Mouse (Mus musculus): ENCODE measurements around the gene Rragc. TPM values are rescaled to one million over a fixed set of nuclear protein-coding genes. Genes with fewer than 3 reads are reported as not detected.

Rragc gene
- 0.55 and 0.64 TPM in 2 replicates for polyA plus RNA-seq (2012)

GRCm38 (mm10) chr4:123916748-123917547 lies at the start of gene Rragc:
Rragc (plus strand) TSS chr4:123917446.
- peaks cover 28% of the 10 kb centered on the region for H3K4me1 ChIP-seq (ENCODE audit: control insufficient read depth)
- H3K9me3 ChIP-seq (ENCODE audit: control insufficient read depth, low read length): no peaks in the 10 kb centered on the region
- H3K27me3 ChIP-seq (ENCODE audit: control insufficient read depth): no peaks in the 10 kb centered on the region
- peaks cover 43% of the 10 kb centered on the region for H3K36me3 ChIP-seq (ENCODE audit: control insufficient read depth)
- peak within 1 kb of the TSS; percentile 97 for H3K4me3 ChIP-seq (replicated peaks)
- no peak for TF ChIP-seq GATA1 (IDR thresholded peaks at IDR 0.05; ENCODE audit: low read length)
- TF ChIP-seq TAL1 (IDR thresholded peaks at IDR 0.05; ENCODE audit: low read length): no peak

DNA sequence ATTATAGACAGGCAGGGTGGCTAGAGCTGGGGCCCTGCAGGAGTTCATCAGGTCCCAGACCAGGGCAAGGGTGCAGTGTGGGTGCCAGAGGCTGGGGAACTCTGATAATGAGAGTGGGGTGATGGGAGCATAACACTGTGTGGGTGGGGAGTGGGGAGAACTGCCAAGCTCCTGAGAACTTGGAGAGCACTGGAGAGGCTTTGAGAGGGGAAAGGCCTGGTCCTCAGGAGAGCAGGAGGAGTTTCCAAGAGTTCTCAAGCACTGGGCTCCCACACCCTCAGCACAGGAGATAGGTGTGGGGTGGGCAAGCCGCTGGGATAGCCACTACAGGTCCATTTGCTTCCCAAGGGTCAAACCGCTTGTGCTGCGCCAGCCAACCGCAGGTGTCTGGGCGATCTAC lies 23.5 kb upstream of the Rragc start:
- H3K36me3 ChIP-seq (ENCODE audit: control insufficient read depth): no peaks in the 10 kb centered on the region
- TF ChIP-seq TAL1 (IDR thresholded peaks at IDR 0.05; ENCODE audit: low read length) (no peak), GATA1 (IDR thresholded peaks at IDR 0.05; ENCODE audit: low read length) (no peak)
- H3K9me3 ChIP-seq (ENCODE audit: control insufficient read depth, low read length): no peaks in the 10 kb centered on the region
- no peaks in the 10 kb centered on the region for H3K27me3 ChIP-seq (ENCODE audit: control insufficient read depth)
- H3K4me3 ChIP-seq (replicated peaks): no peak overlapping the region
- no peaks in the 10 kb centered on the region for H3K4me1 ChIP-seq (ENCODE audit: control insufficient read depth)

DNA sequence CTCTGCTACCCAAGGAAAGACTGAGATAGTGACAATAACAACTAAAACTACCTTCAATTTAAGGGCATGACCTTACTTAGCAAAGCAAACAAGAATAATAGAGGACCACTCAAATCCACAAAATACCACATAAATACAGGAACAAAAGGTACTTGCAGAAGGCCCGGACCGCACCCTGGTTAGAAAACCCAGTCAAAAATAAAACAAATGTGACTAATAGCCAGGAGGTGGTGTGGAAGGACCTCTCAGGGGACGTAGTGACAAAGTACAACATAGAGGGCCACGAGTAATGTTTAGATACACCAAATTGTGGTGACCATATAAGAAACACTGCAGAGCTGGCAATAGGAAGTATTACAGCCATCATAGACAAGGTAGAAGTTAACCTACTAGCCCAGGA lies 23.0 kb upstream of the Rragc start:
- no peaks in the 10 kb centered on the region for H3K9me3 ChIP-seq (ENCODE audit: control insufficient read depth, low read length)
- H3K4me3 ChIP-seq (replicated peaks): no peak overlapping the region
- TF ChIP-seq TAL1 (IDR thresholded peaks at IDR 0.05; ENCODE audit: low read length) (no peak), GATA1 (IDR thresholded peaks at IDR 0.05; ENCODE audit: low read length) (no peak)
- no peaks in the 10 kb centered on the region for H3K36me3 ChIP-seq (ENCODE audit: control insufficient read depth)
- H3K27me3 ChIP-seq (ENCODE audit: control insufficient read depth): no peaks in the 10 kb centered on the region
- no peaks in the 10 kb centered on the region for H3K4me1 ChIP-seq (ENCODE audit: control insufficient read depth)

GRCm38 (mm10) chr4:123898696-123899095 lies 18.6 kb upstream of the Rragc start:
- no peaks in the 10 kb centered on the region for H3K27me3 ChIP-seq (ENCODE audit: control insufficient read depth)
- H3K4me3 ChIP-seq (replicated peaks): no peak overlapping the region
- TF ChIP-seq GATA1 (IDR thresholded peaks at IDR 0.05; ENCODE audit: low read length) (no peak), TAL1 (IDR thresholded peaks at IDR 0.05; ENCODE audit: low read length) (no peak)
- no peaks in the 10 kb centered on the region for H3K36me3 ChIP-seq (ENCODE audit: control insufficient read depth)
- H3K4me1 ChIP-seq (ENCODE audit: control insufficient read depth): peaks cover 5% of the 10 kb centered on the region
- H3K9me3 ChIP-seq (ENCODE audit: control insufficient read depth, low read length): no peaks in the 10 kb centered on the region

- H3K27me3 ChIP-seq (ENCODE audit: control insufficient read depth): no peaks in the 10 kb centered on the region
- peaks cover 36% of the 10 kb centered on the region for H3K4me1 ChIP-seq (ENCODE audit: control insufficient read depth)
- no peak for TF ChIP-seq TAL1 (IDR thresholded peaks at IDR 0.05; ENCODE audit: low read length)
- TF ChIP-seq GATA1 (IDR thresholded peaks at IDR 0.05; ENCODE audit: low read length): no peak
- no peaks in the 10 kb centered on the region for H3K9me3 ChIP-seq (ENCODE audit: control insufficient read depth, low read length)
- peaks cover 10% of the 10 kb centered on the region for H3K36me3 ChIP-seq (ENCODE audit: control insufficient read depth)
- no peak overlapping the region for H3K4me3 ChIP-seq (replicated peaks)
Observed at GRCm38 (mm10) chr4:123903432-123903831, 13.8 kb upstream of the Rragc start.

GRCm38 (mm10) chr4:123904333-123905125 lies 12.7 kb upstream of the Rragc start, which contains the start of gene Mycbp:
Mycbp (plus strand) TSS chr4:123904832.
- Histone ChIP-seq H3K36me3 (ENCODE audit: control insufficient read depth) (peaks cover 20% of the 10 kb centered on the region), H3K4me1 (ENCODE audit: control insufficient read depth) (peaks cover 36% of the 10 kb centered on the region), H3K9me3 (ENCODE audit: control insufficient read depth, low read length) (no peaks in the 10 kb centered on the region), H3K27me3 (ENCODE audit: control insufficient read depth) (no peaks in the 10 kb centered on the region), H3K4me3 (replicated peaks) (peak within 1 kb of the TSS; percentile 94)
- TF ChIP-seq TAL1 (IDR thresholded peaks at IDR 0.05; ENCODE audit: low read length) (no peak), GATA1 (IDR thresholded peaks at IDR 0.05; ENCODE audit: low read length) (no peak)

GRCm38 (mm10) chr4:123905126-123905668 lies 12.0 kb upstream of the Rragc start:
- Histone ChIP-seq H3K36me3 (ENCODE audit: control insufficient read depth) (peaks cover 25% of the 10 kb centered on the region), H3K4me1 (ENCODE audit: control insufficient read depth) (peaks cover 36% of the 10 kb centered on the region), H3K4me3 (replicated peaks) (peak overlapping the region; percentile 94), H3K9me3 (ENCODE audit: control insufficient read depth, low read length) (no peaks in the 10 kb centered on the region), H3K27me3 (ENCODE audit: control insufficient read depth) (no peaks in the 10 kb centered on the region)
- TF ChIP-seq TAL1 (IDR thresholded peaks at IDR 0.05; ENCODE audit: low read length): no peak
- no peak for TF ChIP-seq GATA1 (IDR thresholded peaks at IDR 0.05; ENCODE audit: low read length)

DNA sequence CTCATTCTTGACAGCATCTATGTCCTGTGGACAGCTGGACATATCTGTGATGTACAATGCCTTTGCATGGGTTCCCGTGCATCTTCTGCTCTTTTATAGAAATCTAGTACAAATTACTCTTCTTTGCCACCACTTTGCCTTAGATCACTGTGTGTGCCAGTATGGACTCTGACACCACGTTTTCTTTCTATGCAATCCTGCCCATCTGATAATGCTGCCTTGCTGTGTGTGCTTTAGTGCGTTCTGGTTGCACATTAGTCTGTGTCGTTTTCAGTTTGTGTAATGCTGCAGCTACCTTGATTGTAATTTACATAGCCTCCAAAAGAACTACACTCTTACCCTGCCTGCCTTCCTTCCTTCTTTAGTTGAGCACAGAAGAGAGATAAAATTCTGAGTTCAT lies 5.7 kb upstream of the Rragc start:
- peaks cover 59% of the 10 kb centered on the region for H3K36me3 ChIP-seq (ENCODE audit: control insufficient read depth)

DNA sequence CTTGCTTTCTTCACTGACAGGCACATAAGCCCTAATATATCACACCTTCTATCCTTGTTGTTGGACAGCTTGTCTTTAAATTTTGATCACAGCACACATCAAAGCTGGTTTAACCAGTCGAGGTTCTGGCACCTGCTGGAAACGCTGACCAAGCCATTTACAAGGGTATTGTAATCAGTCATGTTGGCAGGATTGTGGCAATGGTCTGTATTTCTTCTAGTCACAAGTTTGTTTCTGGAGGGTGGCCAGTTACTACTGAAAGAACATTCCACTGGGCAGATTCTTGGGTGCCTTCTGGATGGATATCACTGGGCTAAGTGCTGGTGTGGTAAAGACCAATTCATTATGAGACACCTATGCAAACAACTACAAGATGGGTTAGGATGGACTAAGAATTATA lies 4.8 kb upstream of the Rragc start:
- H3K27me3 ChIP-seq (ENCODE audit: control insufficient read depth): no peaks in the 10 kb centered on the region
- no peak for TF ChIP-seq TAL1 (IDR thresholded peaks at IDR 0.05; ENCODE audit: low read length)
- TF ChIP-seq GATA1 (IDR thresholded peaks at IDR 0.05; ENCODE audit: low read length): no peak
- peaks cover 15% of the 10 kb centered on the region for H3K4me1 ChIP-seq (ENCODE audit: control insufficient read depth)
- peaks cover 54% of the 10 kb centered on the region for H3K36me3 ChIP-seq (ENCODE audit: control insufficient read depth)
- H3K4me3 ChIP-seq (replicated peaks): no peak overlapping the region
- H3K9me3 ChIP-seq (ENCODE audit: control insufficient read depth, low read length): no peaks in the 10 kb centered on the region

More for the DNA sequence above, 5.7 kb upstream of the Rragc start:
- Histone ChIP-seq H3K27me3 (ENCODE audit: control insufficient read depth) (no peaks in the 10 kb centered on the region), H3K4me1 (ENCODE audit: control insufficient read depth) (peaks cover 15% of the 10 kb centered on the region), H3K4me3 (replicated peaks) (no peak overlapping the region), H3K9me3 (ENCODE audit: control insufficient read depth, low read length) (no peaks in the 10 kb centered on the region)
- no peak for TF ChIP-seq TAL1 (IDR thresholded peaks at IDR 0.05; ENCODE audit: low read length)
- no peak for TF ChIP-seq GATA1 (IDR thresholded peaks at IDR 0.05; ENCODE audit: low read length)

Data from erythroblast, embryonic 14.5 days (primary cell).